Mouse (Mus musculus) cerebellum, postnatal 36 days (tissue): ENCODE data around the gene Bysl.

Source experiments
- DNase-seq, 2 experiments: peaks; one replicate each; pipeline ENCODE4 v3.0.0; 2021 to 2022; ENCODE audit warnings: mixed read lengths in 2 of 2

Bysl gene

GRCm38 (mm10) chr17:47594183-47594968 lies 16.9 kb downstream of the Bysl start:
- no peak for DNase-seq

DNA sequence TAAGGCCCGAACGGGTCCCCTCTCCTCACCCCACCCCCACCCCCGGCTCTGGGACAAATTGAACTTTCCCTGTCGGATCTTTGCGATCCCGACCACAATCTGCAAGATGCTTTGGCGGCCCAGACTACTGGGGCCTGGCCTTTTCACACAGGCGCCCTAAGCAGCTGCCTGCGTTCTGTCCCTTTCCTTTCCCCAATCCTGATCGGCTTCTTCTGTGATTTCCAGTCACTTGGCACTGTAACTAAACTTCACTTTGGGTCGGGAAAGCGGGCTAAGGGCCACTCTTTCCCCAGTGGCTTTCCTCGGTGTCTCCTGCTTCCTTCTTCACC lies 17.5 kb downstream of the Bysl start:
- no peak for DNase-seq

DNA sequence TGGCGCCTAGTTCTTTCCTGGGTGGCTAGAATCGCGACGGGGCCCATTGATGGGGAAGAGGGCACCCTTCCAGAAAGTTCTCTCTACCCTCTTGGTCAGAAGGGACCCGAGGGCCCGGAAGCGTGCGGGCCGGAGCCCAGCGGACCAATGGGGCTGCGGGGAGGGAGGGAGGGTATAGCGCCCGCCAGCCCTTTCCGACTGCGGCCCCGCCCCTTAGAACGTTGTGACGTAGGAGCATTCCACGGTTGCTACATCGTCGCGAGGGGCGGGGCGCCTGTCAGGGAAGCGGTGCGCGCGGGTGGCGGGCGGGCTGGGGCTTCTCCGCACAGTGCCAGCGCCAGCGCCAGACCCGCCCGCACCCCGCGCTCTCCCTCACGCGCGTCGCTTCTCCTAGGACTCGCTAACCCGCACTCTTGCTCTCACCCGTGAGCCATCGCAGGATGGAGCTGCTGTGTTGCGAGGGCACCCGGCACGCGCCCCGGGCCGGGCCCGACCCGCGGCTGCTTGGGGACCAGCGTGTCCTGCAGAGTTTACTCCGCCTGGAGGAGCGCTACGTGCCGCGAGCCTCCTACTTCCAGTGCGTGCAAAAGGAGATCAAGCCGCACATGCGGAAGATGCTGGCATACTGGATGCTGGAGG lies 18.0 kb downstream of the Bysl start:
- DNase-seq: peak; percentile 86 to 92

GRCm38 (mm10) chr17:47591073-47591472 lies 20.2 kb downstream of the Bysl start:
- DNase-seq: no peak

DNA sequence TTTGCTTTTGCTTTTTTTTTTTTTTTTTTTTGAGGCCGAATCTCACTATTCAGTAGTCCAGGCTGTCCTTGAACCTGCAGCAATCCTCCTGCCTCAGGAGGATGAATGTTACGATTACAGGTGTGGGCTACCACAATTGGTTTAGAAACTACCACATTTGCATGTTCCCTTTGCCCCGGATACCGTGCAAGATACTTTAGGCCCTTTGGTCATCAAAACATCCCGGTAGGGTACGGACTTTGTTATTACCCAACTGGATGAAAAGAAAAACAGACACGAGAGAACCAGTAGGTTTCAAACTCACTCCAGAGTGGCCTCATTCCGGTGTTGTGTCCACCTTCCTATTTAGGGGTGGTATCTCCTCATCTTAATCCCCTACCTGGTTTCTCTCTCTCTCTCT lies 22.8 kb downstream of the Bysl start:
- DNase-seq: no peak

DNA sequence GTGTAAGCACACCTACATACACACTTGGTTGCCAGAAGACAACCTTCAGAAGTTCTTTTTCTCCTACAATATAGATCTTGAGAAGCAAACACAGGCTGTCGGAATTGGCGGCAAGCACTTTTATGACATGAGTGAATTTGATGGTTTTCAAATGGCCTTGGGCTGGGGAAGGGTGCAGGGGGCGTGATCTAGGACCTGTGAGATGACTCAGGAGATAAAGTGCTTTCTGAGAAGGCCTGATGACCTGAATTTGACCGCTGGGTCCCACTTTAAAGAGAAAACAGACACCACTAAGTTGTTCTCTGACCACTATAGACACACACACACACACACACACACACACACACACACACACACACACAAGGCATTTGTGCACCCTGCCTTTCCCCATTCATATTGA lies 30.3 kb downstream of the Bysl start:
- no peak for DNase-seq

- DNase-seq: no peak
Measured at GRCm38 (mm10) chr17:47578655-47579054, 32.6 kb downstream of the Bysl start.

- no peak for DNase-seq
Measured at GRCm38 (mm10) chr17:47574830-47575229, 36.5 kb downstream of the Bysl start.

DNA sequence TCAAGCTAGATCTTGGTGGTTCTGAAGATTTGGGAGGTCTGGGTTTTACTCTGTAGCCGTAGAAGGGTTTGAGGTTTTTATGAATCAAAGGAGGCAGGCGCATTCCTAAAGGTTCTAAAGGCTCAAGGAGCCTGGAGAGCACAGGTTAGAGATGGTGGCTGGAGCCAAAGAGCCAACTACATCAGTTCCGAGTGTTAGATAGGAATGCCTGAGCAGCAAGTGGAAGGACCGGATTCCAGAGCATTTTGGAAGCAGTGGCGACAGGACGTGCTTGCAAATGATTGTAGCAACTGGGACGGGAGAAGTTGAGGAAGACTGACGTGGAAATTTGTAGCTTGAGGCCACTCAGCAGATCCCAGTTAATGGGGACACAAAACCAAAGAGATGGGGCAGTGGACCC lies 37.3 kb downstream of the Bysl start:
- no peak for DNase-seq

DNA sequence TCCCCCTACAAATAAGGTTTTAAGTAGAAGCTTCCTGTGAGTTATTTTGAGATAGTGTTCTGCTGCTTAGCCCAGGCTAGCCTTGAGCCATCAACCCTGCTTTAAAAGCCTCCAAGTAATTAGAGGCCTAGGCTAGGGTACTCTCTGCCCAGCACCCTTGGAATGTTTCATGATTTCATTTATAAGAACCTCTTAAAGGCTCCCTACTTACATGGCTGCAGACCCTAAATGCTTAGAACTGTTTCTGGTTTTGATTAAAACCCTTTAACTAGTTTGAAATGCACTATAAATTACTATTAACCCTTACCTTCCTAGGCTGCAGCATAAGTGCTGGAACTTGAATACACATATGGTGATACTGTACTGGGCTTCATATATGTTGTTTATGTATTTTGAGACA lies 38.9 kb downstream of the Bysl start:
- no peak for DNase-seq

- DNase-seq: no peak
Measured at GRCm38 (mm10) chr17:47571621-47572020, 39.7 kb downstream of the Bysl start.

GRCm38 (mm10) chr17:47568951-47569527 lies 42.3 kb downstream of the Bysl start:
- DNase-seq: no peak

GRCm38 (mm10) chr17:47568389-47568788 lies 42.9 kb downstream of the Bysl start:
- DNase-seq: no peak

DNA sequence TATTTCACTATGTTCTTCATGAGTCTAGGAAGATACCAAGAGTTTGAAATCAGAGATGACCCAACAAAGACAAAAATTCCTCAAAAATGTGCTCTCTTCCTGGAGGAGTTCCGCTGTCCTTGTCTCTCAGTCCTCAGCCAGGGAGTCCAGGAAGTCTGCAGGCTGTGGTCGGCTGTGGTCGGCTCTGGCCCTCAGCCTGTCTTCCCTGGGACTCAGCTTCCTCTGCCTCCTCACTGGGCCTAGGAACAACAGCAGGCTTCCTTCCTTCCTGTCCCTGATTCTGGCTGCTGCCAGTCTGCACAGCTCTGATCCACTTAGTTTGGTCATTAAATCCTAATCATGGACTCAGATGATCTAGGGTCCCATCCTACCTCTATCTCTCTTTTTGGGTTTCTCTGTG lies 44.0 kb downstream of the Bysl start:
- DNase-seq: no peak

DNA sequence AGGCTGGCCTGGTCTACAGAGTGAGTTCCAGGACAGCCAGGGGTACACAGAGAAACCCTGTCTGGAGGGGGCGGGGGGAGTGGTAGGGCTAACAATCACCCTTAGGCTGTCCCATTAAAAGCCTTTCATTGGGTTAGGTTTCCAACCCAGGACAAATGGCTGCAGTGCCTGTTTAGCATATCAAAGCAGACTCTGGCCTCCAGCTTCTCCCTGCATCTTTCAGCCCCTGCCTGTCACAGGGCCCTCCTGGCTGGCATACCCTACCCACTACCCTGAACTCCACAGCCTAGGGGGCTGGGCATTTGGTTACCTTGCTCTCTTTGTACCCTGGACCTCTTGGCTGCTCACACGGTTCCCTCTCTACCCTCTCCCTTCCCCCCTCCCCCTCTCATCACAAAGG lies 45.2 kb downstream of the Bysl start:
- no peak for DNase-seq

- DNase-seq: no peak
Measured at GRCm38 (mm10) chr17:47564612-47565011, 46.7 kb downstream of the Bysl start.

- no peak for DNase-seq
Measured at GRCm38 (mm10) chr17:47562875-47563274, 48.4 kb downstream of the Bysl start.

GRCm38 (mm10) chr17:47559726-47560125 lies 51.6 kb downstream of the Bysl start:
- no peak for DNase-seq

DNA sequence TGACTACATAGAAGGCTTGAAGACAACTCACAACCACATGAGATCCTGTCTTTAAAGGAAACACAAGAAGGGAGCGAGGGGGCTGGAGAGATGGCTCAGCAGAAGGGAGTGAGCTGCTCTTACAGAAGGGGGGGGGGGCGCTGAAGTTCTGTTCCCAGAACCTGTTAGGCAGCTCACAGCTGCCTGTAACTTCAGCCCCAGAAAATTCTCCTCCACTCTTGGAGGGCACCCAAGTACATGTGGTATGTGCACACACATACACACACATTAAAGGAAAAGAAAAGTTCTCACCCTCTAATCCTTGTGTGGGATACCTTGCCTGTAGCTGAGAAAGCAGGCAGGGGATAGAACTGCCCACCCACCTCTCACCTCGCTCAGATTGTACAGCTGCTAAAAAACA lies 54.1 kb downstream of the Bysl start:
- DNase-seq: no peak

- DNase-seq: no peak
Measured at GRCm38 (mm10) chr17:47554621-47555020, 56.7 kb downstream of the Bysl start.

DNA sequence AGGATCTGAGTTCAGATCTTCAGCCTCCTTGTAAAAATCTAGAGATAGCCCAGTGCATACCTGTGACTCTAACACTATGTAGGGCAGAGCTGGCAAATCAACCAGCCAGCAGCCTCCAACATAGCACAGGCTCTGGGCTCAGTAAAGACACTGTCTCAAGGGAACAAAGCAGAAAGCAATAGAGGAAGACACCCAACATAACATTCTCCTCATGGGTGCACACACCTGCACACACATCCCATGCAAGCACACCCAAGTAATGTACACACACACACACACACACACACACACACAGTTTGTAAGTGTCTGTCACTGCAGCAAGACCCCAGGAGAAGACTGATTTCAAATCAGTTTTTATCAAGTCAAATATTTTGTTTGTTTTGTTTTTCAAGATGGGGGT lies 58.3 kb downstream of the Bysl start:
- DNase-seq: no peak

GRCm38 (mm10) chr17:47551049-47551448 lies 60.2 kb downstream of the Bysl start:
- no peak for DNase-seq
